Comparison of ENCODE assay signal across 8 mouse cellular contexts in genomic region chr11:70668335-70668770, GRCm38 (mm10). TPM values are rescaled to one million over a fixed set of nuclear protein-coding genes. Genes with fewer than 3 reads are reported as not detected.
A peak's percentile ranks its signal among the peaks of the same experiment; 100 is the strongest.
DNase-seq lines count a peak whose midpoint lies in the region; ATAC-seq and TF ChIP-seq lines count a peak whose summit lies in the region.

No protein-coding gene starts in this region.

- H3ac ChIP-seq in C2C12 (ENCODE audit: control insufficient read depth, insufficient read length, low read depth), result peak overlapping the region; percentile 28

- H3K27me3 ChIP-seq in heart, embryonic 13.5 days (replicated peaks), result no peaks in the 10 kb centered on the region
- H3K27me3 ChIP-seq in C2C12 (ENCODE audit: control insufficient read depth, insufficient read depth, insufficient read length), result no peaks in the 10 kb centered on the region
- no peaks in the 10 kb centered on the region for H3K27me3 ChIP-seq in embryonic facial prominence, embryonic 10.5 days (replicated peaks; ENCODE audit: low read depth, poor library complexity, severe bottlenecking)
- H3K27me3 ChIP-seq in hindbrain, embryonic 11.5 days (ENCODE audit: control insufficient read depth, insufficient read depth, low read length), result no peaks in the 10 kb centered on the region
- H3K27me3 ChIP-seq in lung, embryonic 16.5 days (ENCODE audit: control insufficient read depth, insufficient read depth, low read depth, low read length), result no peaks in the 10 kb centered on the region

- peaks cover 50% of the 10 kb centered on the region for H3K4me1 ChIP-seq in heart, embryonic 13.5 days
- H3K4me1 ChIP-seq in embryonic facial prominence, embryonic 10.5 days, result peaks cover 30% of the 10 kb centered on the region
- H3K4me1 ChIP-seq in hindbrain, embryonic 11.5 days (replicated peaks; ENCODE audit: control insufficient read depth, insufficient read depth, low read length), result peaks cover 3% of the 10 kb centered on the region; the same call in 1 of the 2 replicates
- H3K4me1 ChIP-seq in lung, embryonic 16.5 days (replicated peaks; ENCODE audit: control insufficient read depth, insufficient read depth, low read length), result peaks cover 16% of the 10 kb centered on the region

- H3K9ac ChIP-seq in heart, embryonic 13.5 days, result peak overlapping the region; percentile 86
- peak overlapping the region; percentile 55 for H3K9ac ChIP-seq in hindbrain, embryonic 11.5 days (ENCODE audit: low read depth, low read length)
- H3K9ac ChIP-seq in lung, embryonic 16.5 days (ENCODE audit: low read length), result peak overlapping the region; percentile 74

- H3K9me3 ChIP-seq in heart, embryonic 13.5 days, result no peaks in the 10 kb centered on the region
- H3K9me3 ChIP-seq in embryonic facial prominence, embryonic 10.5 days, result no peaks in the 10 kb centered on the region
- H3K9me3 ChIP-seq in hindbrain, embryonic 11.5 days (ENCODE audit: control insufficient read depth, low read length), result no peaks in the 10 kb centered on the region
- H3K9me3 ChIP-seq in lung, embryonic 16.5 days (ENCODE audit: control insufficient read depth, low read length), result no peaks in the 10 kb centered on the region

- H3K27ac ChIP-seq in heart, embryonic 13.5 days (replicated peaks), result peak overlapping the region; percentile 98
- H3K27ac ChIP-seq in embryonic facial prominence, embryonic 10.5 days (replicated peaks), result peak overlapping the region; percentile 95
- peak overlapping the region; percentile 80 for H3K27ac ChIP-seq in hindbrain, embryonic 11.5 days (ENCODE audit: low read depth, low read length)
- peak overlapping the region; percentile 96 for H3K27ac ChIP-seq in lung, embryonic 16.5 days (ENCODE audit: low read length)

- peak; percentile 6; the same call in 1 of the 2 replicates for ATAC-seq in heart, embryonic 13.5 days (ENCODE audit: extremely low read depth, insufficient number of reproducible peaks, low FRiP score, low TSS enrichment)
- peak; percentile 55; the same call in 1 of the 2 replicates for ATAC-seq in hindbrain, embryonic 11.5 days (ENCODE audit: low FRiP score)
- peak; percentile 63 for ATAC-seq in lung, embryonic 16.5 days (ENCODE audit: low read depth)

- DNase-seq in heart, postnatal 10 days, result no peak
- DNase-seq in embryonic facial prominence, embryonic 10.5 days (ENCODE audit: low spot score), result no peak
- DNase-seq in hindbrain, embryonic 11.5 days (ENCODE audit: low spot score), result no peak
- DNase-seq in urinary bladder, postnatal 14 days (ENCODE audit: low spot score), result peak; percentile 83
- DNase-seq in retina, postnatal 1 day, result no peak

- peak overlapping the region; percentile 91 for H3K4me2 ChIP-seq in heart, embryonic 13.5 days
- H3K4me2 ChIP-seq in hindbrain, embryonic 11.5 days (replicated peaks; ENCODE audit: low read depth, low read length), result peak overlapping the region; percentile 48
- peak overlapping the region; percentile 87 for H3K4me2 ChIP-seq in lung, embryonic 16.5 days (ENCODE audit: low read depth, low read length)

- TF ChIP-seq CTCF in C2C12 (IDR thresholded peaks at IDR 0.05; ENCODE audit: control insufficient read depth, insufficient read depth, insufficient read length), result no peak

- H3K79me3 ChIP-seq in C2C12 (ENCODE audit: low read depth), result peaks cover 20% of the 10 kb centered on the region

- intact Hi-C loops in heart, postnatal 10 days (cut with DNase I), result no loop called here

- under 1% methylated on average over 15 of the region's 15 CpGs for WGBS in heart, embryonic 13.5 days
- WGBS in embryonic facial prominence, embryonic 10.5 days, result 1% methylated on average over 15 of the region's 15 CpGs
- WGBS in hindbrain, embryonic 11.5 days, result 2% methylated on average over 15 of the region's 15 CpGs
- under 1% methylated on average over 15 of the region's 15 CpGs for WGBS in lung, embryonic 16.5 days

- H3K79me2 ChIP-seq in C2C12 (ENCODE audit: control insufficient read depth, insufficient read depth), result peaks cover 41% of the 10 kb centered on the region

- peaks cover 62% of the 10 kb centered on the region for H3K36me3 ChIP-seq in heart, embryonic 13.5 days
- H3K36me3 ChIP-seq in C2C12 (ENCODE audit: control insufficient read depth, insufficient read depth), result peaks cover 34% of the 10 kb centered on the region
- peaks cover 54% of the 10 kb centered on the region for H3K36me3 ChIP-seq in embryonic facial prominence, embryonic 10.5 days (replicated peaks)
- peaks cover 4% of the 10 kb centered on the region for H3K36me3 ChIP-seq in hindbrain, embryonic 11.5 days (ENCODE audit: control insufficient read depth, insufficient read depth, low read length)
- H3K36me3 ChIP-seq in lung, embryonic 16.5 days (ENCODE audit: control insufficient read depth, insufficient read depth, low read length), result peaks cover 18% of the 10 kb centered on the region; the same call in 1 of the 2 replicates

- peak overlapping the region; percentile 75 for H3K4me3 ChIP-seq in heart, embryonic 13.5 days
- H3K4me3 ChIP-seq in C2C12 (ENCODE audit: insufficient read depth, poor library complexity, severe bottlenecking), result peak overlapping the region; percentile 23
- H3K4me3 ChIP-seq in embryonic facial prominence, embryonic 10.5 days, result peak overlapping the region; percentile 64
- H3K4me3 ChIP-seq in hindbrain, embryonic 11.5 days (ENCODE audit: low read depth, low read length), result peak overlapping the region; percentile 40
- peak overlapping the region; percentile 69 for H3K4me3 ChIP-seq in lung, embryonic 16.5 days (ENCODE audit: low read length)

TF ChIP-seq in C2C12, 6 proteins besides CTCF, POLR2A, EP300 and RAD21:
- TF ChIP-seq MYOG (IDR thresholded peaks at IDR 0.05; ENCODE audit: control insufficient read depth, extremely low read depth, insufficient read length) (no peak), USF1 (IDR thresholded peaks at IDR 0.05; ENCODE audit: low read depth) (peak; percentile 65)

RNA-seq across cellular contexts. Expression of gene Spag7, which starts 0.9 kb away (rescaled TPM):
- 175 and 206 TPM in 2 replicates for polyA plus RNA-seq in heart, embryonic 13.5 days (2015; fragmentation: Nextera tagmentation; extraction: Ambion mirVana)
- 10 to 100 TPM; 86.0 to 88.2 TPM for total RNA-seq in heart, postnatal 10 days (2021)
- polyA plus RNA-seq in C2C12 (2012; fragmentation: generic; extraction: Trizol), result 75.4 TPM
- polyA plus RNA-seq in embryonic facial prominence, embryonic 10.5 days (2016; fragmentation: Nextera tagmentation; extraction: Ambion mirVana), result 181 and 185 TPM in 2 replicates
- polyA plus RNA-seq in hindbrain, embryonic 11.5 days (2014; fragmentation: Nextera tagmentation; extraction: Ambion mirVana), result 151 and 176 TPM in 2 replicates
- 159 and 172 TPM in 2 replicates for polyA plus RNA-seq in lung, embryonic 16.5 days (2015; fragmentation: Nextera tagmentation; extraction: Ambion mirVana)

RNA-seq across cellular contexts. Expression of gene Eno3, which starts 11.4 kb away (rescaled TPM):
- 273 and 322 TPM in 2 replicates for polyA plus RNA-seq in heart, embryonic 13.5 days (2015; fragmentation: Nextera tagmentation; extraction: Ambion mirVana)
- 1,000 to 10,000 TPM; 1,599 to 1,711 TPM for total RNA-seq in heart, postnatal 10 days (2021)
- 1,151 TPM for polyA plus RNA-seq in C2C12 (2012; fragmentation: generic; extraction: Trizol)
- polyA plus RNA-seq in embryonic facial prominence, embryonic 10.5 days (2016; fragmentation: Nextera tagmentation; extraction: Ambion mirVana), result 72.9 and 88.4 TPM in 2 replicates
- polyA plus RNA-seq in hindbrain, embryonic 11.5 days (2014; fragmentation: Nextera tagmentation; extraction: Ambion mirVana), result 23.2 and 26.2 TPM in 2 replicates
- 37.9 and 56.8 TPM in 2 replicates for polyA plus RNA-seq in lung, embryonic 16.5 days (2015; fragmentation: Nextera tagmentation; extraction: Ambion mirVana)

RNA-seq across cellular contexts. Expression of gene Pfn1, which starts 13.9 kb away (rescaled TPM):
- polyA plus RNA-seq in heart, embryonic 13.5 days (2015; fragmentation: Nextera tagmentation; extraction: Ambion mirVana), result 1,587 and 1,588 TPM in 2 replicates
- total RNA-seq in heart, postnatal 10 days (2021), result 100 to 1,000 TPM; 456 to 499 TPM
- 4,207 TPM for polyA plus RNA-seq in C2C12 (2012; fragmentation: generic; extraction: Trizol)
- 2,153 and 2,165 TPM in 2 replicates for polyA plus RNA-seq in embryonic facial prominence, embryonic 10.5 days (2016; fragmentation: Nextera tagmentation; extraction: Ambion mirVana)
- polyA plus RNA-seq in hindbrain, embryonic 11.5 days (2014; fragmentation: Nextera tagmentation; extraction: Ambion mirVana), result 1,409 and 1,523 TPM in 2 replicates
- polyA plus RNA-seq in lung, embryonic 16.5 days (2015; fragmentation: Nextera tagmentation; extraction: Ambion mirVana), result 1,825 and 2,189 TPM in 2 replicates

RNA-seq across cellular contexts. Expression of gene Camta2, which starts 19.6 kb away (rescaled TPM):
- 10.1 and 12.0 TPM in 2 replicates for polyA plus RNA-seq in heart, embryonic 13.5 days (2015; fragmentation: Nextera tagmentation; extraction: Ambion mirVana)
- total RNA-seq in heart, postnatal 10 days (2021), result 10 to 100 TPM; 31.2 to 32.8 TPM
- 9.0 TPM for polyA plus RNA-seq in C2C12 (2012; fragmentation: generic; extraction: Trizol)
- polyA plus RNA-seq in embryonic facial prominence, embryonic 10.5 days (2016; fragmentation: Nextera tagmentation; extraction: Ambion mirVana), result 10.5 and 10.9 TPM in 2 replicates
- 8.2 and 9.2 TPM in 2 replicates for polyA plus RNA-seq in hindbrain, embryonic 11.5 days (2014; fragmentation: Nextera tagmentation; extraction: Ambion mirVana)
- 14.8 and 15.6 TPM in 2 replicates for polyA plus RNA-seq in lung, embryonic 16.5 days (2015; fragmentation: Nextera tagmentation; extraction: Ambion mirVana)

RNA-seq across cellular contexts. Expression of gene Slc25a11, which starts 21.1 kb away (rescaled TPM):
- 234 and 262 TPM in 2 replicates for polyA plus RNA-seq in heart, embryonic 13.5 days (2015; fragmentation: Nextera tagmentation; extraction: Ambion mirVana)
- 100 to 1,000 TPM; 378 to 381 TPM for total RNA-seq in heart, postnatal 10 days (2021)
- 136 TPM for polyA plus RNA-seq in C2C12 (2012; fragmentation: generic; extraction: Trizol)
- 135 and 137 TPM in 2 replicates for polyA plus RNA-seq in embryonic facial prominence, embryonic 10.5 days (2016; fragmentation: Nextera tagmentation; extraction: Ambion mirVana)
- 138 and 145 TPM in 2 replicates for polyA plus RNA-seq in hindbrain, embryonic 11.5 days (2014; fragmentation: Nextera tagmentation; extraction: Ambion mirVana)
- polyA plus RNA-seq in lung, embryonic 16.5 days (2015; fragmentation: Nextera tagmentation; extraction: Ambion mirVana), result 156 and 171 TPM in 2 replicates

Comparison
In these comparisons a context has a peak if more than half of its experiments do, and no peak if none do; other contexts are left out.
1. ATAC-seq: peak in every context shown above with its lines; median percentile 63 in lung, embryonic 16.5 days; 55 in hindbrain, embryonic 11.5 days; 6 in heart, embryonic 13.5 days.
2. H3K4me3 ChIP-seq: peak in every context shown above with its lines; median percentile 75 in heart, embryonic 13.5 days; 69 in lung, embryonic 16.5 days; 64 in embryonic facial prominence, embryonic 10.5 days; 40 in hindbrain, embryonic 11.5 days; 23 in C2C12.